Mouse (Mus musculus): ENCODE measurements around the gene Ppm1a.

- TF ChIP-seq CTCF (conservative IDR thresholded peaks at IDR 0.05; ENCODE audit: low read length) = no peak
- no peak for TF ChIP-seq POU5F1 (IDR thresholded peaks at IDR 0.05; ENCODE audit: borderline replicate concordance, low read length)
- no peak for TF ChIP-seq NANOG (IDR thresholded peaks at IDR 0.05; ENCODE audit: borderline replicate concordance, low read length)
These were observed 30.2 kb upstream of the Ppm1a start for GRCm38 (mm10) chr12:72727021-72727420.

Measured in E14TG2a.4 (cell line).